Comparison of ENCODE assay signal across 8 mouse cellular contexts in the genomic region with DNA sequence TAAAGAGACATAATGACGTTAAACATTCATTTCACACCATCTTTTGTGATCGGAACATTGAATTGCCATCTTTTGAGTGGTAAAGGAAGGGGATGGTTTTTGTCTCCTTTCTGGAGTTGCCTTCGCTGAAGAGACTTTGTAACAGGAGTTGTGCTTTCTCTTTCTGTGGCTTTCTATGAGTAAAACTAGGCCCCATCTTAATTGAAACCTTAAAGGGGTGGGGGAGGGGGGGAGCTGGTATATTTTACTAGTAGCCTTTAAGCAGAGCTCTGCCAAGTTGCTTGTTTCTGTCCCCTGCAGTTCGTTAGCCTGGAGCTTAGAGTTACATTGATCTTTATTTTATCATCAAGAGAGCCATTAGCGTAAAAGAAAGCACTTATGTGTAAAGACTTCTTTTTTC. TPM values are rescaled to one million over a fixed set of nuclear protein-coding genes. Genes with fewer than 3 reads are reported as not detected.
DNase-seq lines count a peak whose midpoint lies in the region; ATAC-seq and TF ChIP-seq lines count a peak whose summit lies in the region.
"Had no signal": no experiment of that assay in that cellular context is flagged by ENCODE, and none has a peak within 500 bp of the region (broad histone marks: within the 10 kb centered on the region; RNA-seq: fewer than 3 reads in every experiment).

No protein-coding gene starts in this region.

- H3K27me3 ChIP-seq in megakaryocyte, embryonic 14.5 days (replicated peaks), result no peaks in the 10 kb centered on the region
- H3K27me3 ChIP-seq in forebrain, embryonic 12.5 days, result no peaks in the 10 kb centered on the region
- no peaks in the 10 kb centered on the region for H3K27me3 ChIP-seq in limb, embryonic 14.5 days (ENCODE audit: control insufficient read depth, insufficient read depth, low read length)
- H3K27me3 ChIP-seq in stomach, postnatal 0 days (ENCODE audit: control insufficient read depth, insufficient read depth, low read length), result no peaks in the 10 kb centered on the region

- TF ChIP-seq EP300 in stomach, postnatal 0 days (optimal IDR thresholded peaks at IDR 0.05), result no peak

- no peak overlapping the region; the same call in 1 of the 2 replicates for H3K9ac ChIP-seq in forebrain, embryonic 12.5 days
- H3K9ac ChIP-seq in limb, embryonic 14.5 days (ENCODE audit: low read depth, low read length, severe bottlenecking), result peak overlapping the region; percentile 28; the same call in 1 of the 2 replicates
- H3K9ac ChIP-seq in stomach, postnatal 0 days (ENCODE audit: low read length), result no peak overlapping the region; the same call in 1 of the 2 replicates

- H3K4me3 ChIP-seq in megakaryocyte, embryonic 14.5 days (replicated peaks), result peak overlapping the region; percentile 76
- H3K4me3 ChIP-seq in forebrain, embryonic 12.5 days (replicated peaks), result peak overlapping the region; percentile 89
- H3K4me3 ChIP-seq in limb, embryonic 14.5 days (replicated peaks; ENCODE audit: low read length), result peak overlapping the region; percentile 83
- H3K4me3 ChIP-seq in stomach, postnatal 0 days (ENCODE audit: low read depth, low read length), result peak overlapping the region; percentile 22; the same call in 1 of the 2 replicates

- H3K9me3 ChIP-seq in megakaryocyte, embryonic 14.5 days, result no peaks in the 10 kb centered on the region
- H3K9me3 ChIP-seq in forebrain, embryonic 12.5 days, result no peaks in the 10 kb centered on the region
- no peaks in the 10 kb centered on the region for H3K9me3 ChIP-seq in limb, embryonic 14.5 days (ENCODE audit: control insufficient read depth, low read length)
- H3K9me3 ChIP-seq in stomach, postnatal 0 days (ENCODE audit: control insufficient read depth, low read length), result no peaks in the 10 kb centered on the region

- DNase-seq in limb, embryonic 14.5 days (ENCODE audit: low spot score), result peak; percentile 62
- no peak for DNase-seq in stomach, postnatal 0 days (ENCODE audit: low spot score)
- no peak for DNase-seq in adrenal gland, postnatal 14 days
- DNase-seq in right cerebral cortex, adult 18-20 months, result no peak
- DNase-seq: kidney, adult 9 months had no signal

- no peak overlapping the region for H3K27ac ChIP-seq in forebrain, embryonic 12.5 days
- H3K27ac ChIP-seq in limb, embryonic 14.5 days (replicated peaks; ENCODE audit: low read depth, low read length), result peak overlapping the region; percentile 3; the same call in 1 of the 2 replicates
- no peak overlapping the region for H3K27ac ChIP-seq in stomach, postnatal 0 days (replicated peaks)

- 7% methylated on average over 5 of the region's 5 CpGs for WGBS in forebrain, embryonic 12.5 days
- WGBS in limb, embryonic 14.5 days, result 10% methylated on average over 5 of the region's 5 CpGs
- WGBS in stomach, postnatal 0 days, result 41% methylated on average over 5 of the region's 5 CpGs

- TF ChIP-seq POLR2A in limb, embryonic 14.5 days (IDR thresholded peaks at IDR 0.05; ENCODE audit: borderline replicate concordance, extremely low read depth, insufficient read depth, insufficient read length), result no peak

- TF ChIP-seq CTCF in stomach, postnatal 0 days (IDR thresholded peaks at IDR 0.05; ENCODE audit: low read depth), result no peak

- no peak for ATAC-seq in megakaryocyte, adult 5-6 weeks (ENCODE audit: poor library complexity, severe bottlenecking)
- ATAC-seq in forebrain, embryonic 12.5 days (ENCODE audit: low FRiP score), result no peak
- ATAC-seq in limb, embryonic 14.5 days (ENCODE audit: low FRiP score, low read depth), result no peak
- ATAC-seq in stomach, postnatal 0 days (ENCODE audit: low FRiP score, low TSS enrichment), result no peak

- no peaks in the 10 kb centered on the region for H3K36me3 ChIP-seq in megakaryocyte, embryonic 14.5 days (replicated peaks; ENCODE audit: low read length)
- H3K36me3 ChIP-seq in forebrain, embryonic 12.5 days (replicated peaks), result no peaks in the 10 kb centered on the region
- no peaks in the 10 kb centered on the region for H3K36me3 ChIP-seq in limb, embryonic 14.5 days (ENCODE audit: control insufficient read depth, insufficient read depth, low read length)
- H3K36me3 ChIP-seq in stomach, postnatal 0 days (ENCODE audit: control insufficient read depth, insufficient read depth, low read length), result no peaks in the 10 kb centered on the region

- peaks cover 38% of the 10 kb centered on the region for H3K4me1 ChIP-seq in megakaryocyte, embryonic 14.5 days
- peaks cover 22% of the 10 kb centered on the region for H3K4me1 ChIP-seq in forebrain, embryonic 12.5 days
- peaks cover 23% of the 10 kb centered on the region for H3K4me1 ChIP-seq in limb, embryonic 14.5 days (ENCODE audit: control insufficient read depth, insufficient read depth, low read length)
- peaks cover 3% of the 10 kb centered on the region; the same call in 1 of the 2 replicates for H3K4me1 ChIP-seq in stomach, postnatal 0 days (replicated peaks; ENCODE audit: control insufficient read depth, insufficient read depth)

- H3K4me2 ChIP-seq in forebrain, embryonic 12.5 days, result peak overlapping the region; percentile 74
- H3K4me2 ChIP-seq in limb, embryonic 14.5 days (replicated peaks; ENCODE audit: low read depth, low read length, severe bottlenecking), result peak overlapping the region; percentile 64
- H3K4me2 ChIP-seq in stomach, postnatal 0 days (replicated peaks; ENCODE audit: low read depth), result peak overlapping the region; percentile 75

RNA-seq across cellular contexts. Expression of gene Eml4, which starts 2.3 kb away (rescaled TPM):
- 0.95 TPM in 1 of 2 replicates, not detected in the other for polyA plus RNA-seq in megakaryocyte, embryonic 14.5 days (2012; ENCODE audit: insufficient read depth, low replicate concordance)
- total RNA-seq in megakaryocyte, adult 5-6 weeks (2015), result 28.1 and 30.8 TPM in 2 replicates
- total RNA-seq in megakaryocyte, adult 5-6 weeks (2017), result 43.8 and 59.8 TPM in 2 replicates
- polyA plus RNA-seq in forebrain, embryonic 12.5 days (2016; fragmentation: Nextera tagmentation; extraction: Ambion mirVana), result 44.5 and 46.6 TPM in 2 replicates
- polyA plus RNA-seq in limb, embryonic 14.5 days (2012; rRNA removed), result 47.9 and 51.6 TPM in 2 replicates
- 42.5 and 50.9 TPM in 2 replicates for polyA plus RNA-seq in limb, embryonic 14.5 days (2014; fragmentation: Nextera tagmentation; extraction: Ambion mirVana)
- polyA plus RNA-seq in stomach, postnatal 0 days (2015; fragmentation: Nextera tagmentation; extraction: Ambion mirVana), result 10.9 and 11.5 TPM in 2 replicates
- total RNA-seq in adrenal gland, postnatal 14 days (2021), result 23.7 and 25.8 TPM in 2 replicates

Comparison
In these comparisons a context has a peak if more than half of its experiments do, and no peak if none do; other contexts are left out.
1. H3K4me3 ChIP-seq: peak in every context shown above with its lines; median percentile 89 in forebrain, embryonic 12.5 days; 83 in limb, embryonic 14.5 days; 76 in megakaryocyte, embryonic 14.5 days; 22 in stomach, postnatal 0 days.